Mouse (Mus musculus): ENCODE results near the gene Dnah17. TPM values are rescaled to one million over a fixed set of nuclear protein-coding genes. Genes with fewer than 3 reads are reported as not detected.

Dnah17 gene
- 0.85 to 2.4 TPM (median 1.8 TPM) in 4 replicates for total RNA-seq (2023)

DNA sequence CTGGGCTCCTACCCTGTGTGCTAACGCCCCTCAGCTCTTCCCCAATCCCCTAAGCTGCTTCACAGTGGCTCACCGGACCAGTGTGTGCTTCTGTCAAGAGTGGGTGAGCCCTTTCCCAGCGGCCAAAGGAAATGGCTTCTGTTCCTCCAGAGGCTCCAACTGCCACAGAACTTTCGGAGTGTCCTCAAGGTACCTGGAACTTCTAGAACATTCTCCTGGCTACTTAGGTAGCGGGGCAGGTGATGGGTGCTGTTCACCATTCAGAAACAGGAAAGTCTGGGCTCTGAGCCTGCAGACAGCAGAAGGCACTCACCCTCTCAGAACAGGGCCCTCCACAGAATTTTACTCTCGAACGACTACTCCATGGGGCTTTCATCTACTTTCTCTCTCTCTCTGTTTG lies at the start of gene Dnah17:
TSS of gene Dnah17 (minus strand) at position 101 of the 400 bp plus-strand sequence.

DNA sequence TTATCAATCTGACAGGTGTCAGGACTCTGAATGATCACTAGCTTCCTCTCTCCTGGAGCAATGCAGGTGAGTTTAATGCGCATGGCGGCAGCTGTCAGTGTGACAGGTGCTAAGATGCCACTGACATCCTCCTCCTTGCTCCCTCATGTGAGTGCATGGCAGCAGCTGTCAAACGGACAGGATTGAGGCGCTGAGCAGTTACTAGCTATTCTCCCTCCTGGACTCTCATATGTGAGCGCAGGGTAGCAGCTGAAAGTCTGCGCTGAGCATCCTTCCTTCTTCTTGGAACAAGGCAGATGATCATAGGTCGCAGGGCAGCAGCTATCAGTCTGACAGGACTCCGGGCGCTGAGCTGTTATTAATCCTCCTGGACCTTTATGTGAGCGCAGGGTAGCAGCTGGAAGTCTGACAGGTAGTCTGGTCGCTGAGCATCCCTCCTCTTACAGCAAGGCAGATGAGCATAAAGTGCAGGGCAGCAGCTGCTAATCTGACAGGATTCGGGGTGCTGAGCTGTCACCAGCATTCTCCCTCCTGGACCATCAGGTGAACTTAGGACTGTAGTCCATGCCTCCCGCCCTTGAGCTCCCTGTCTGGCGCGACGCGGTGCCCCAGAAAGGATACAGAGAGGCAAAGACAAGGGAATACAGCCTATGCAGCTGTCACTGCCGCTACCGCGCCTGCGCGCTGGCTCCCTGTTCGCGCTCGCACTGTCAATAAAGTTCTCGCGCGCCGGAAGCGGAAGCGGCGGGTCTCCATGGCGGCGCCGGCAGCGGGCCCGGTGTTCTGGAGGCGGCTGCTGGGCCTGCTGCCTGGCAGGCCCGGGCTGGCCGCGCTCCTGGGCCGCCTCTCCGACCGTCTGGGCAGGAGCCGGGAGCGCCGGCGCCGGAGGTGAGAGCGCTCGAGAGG lies 144.1 kb downstream of the Dnah17 start, which contains the start of gene Pgs1:
TSS of gene Pgs1 (plus strand) at position 167 of the 906 bp plus-strand sequence.

Other genes with a start within 250 kb of the Dnah17 start
- gene Socs3, start 160.6 kb downstream of the Dnah17 start, total RNA-seq (2023) = 46.7 to 57.5 TPM (median 52.7 TPM) in 4 replicates
- 42.4 to 46.0 TPM (median 43.7 TPM) in 4 replicates for gene Pgs1, start 144.3 kb downstream of the Dnah17 start, total RNA-seq (2023)
- 229 to 246 TPM (median 236 TPM) in 4 replicates for gene Cyth1, start 118.0 kb upstream of the Dnah17 start, total RNA-seq (2023)
- 53.8 to 59.3 TPM (median 57.4 TPM) in 4 replicates for gene Usp36, start 159.6 kb upstream of the Dnah17 start, total RNA-seq (2023)
- not detected in 4 replicates for gene Cep295nl, start 211.9 kb upstream of the Dnah17 start, total RNA-seq (2023)
- 2.3 to 4.6 TPM (median 4.0 TPM) in 4 replicates for gene Timp2, start 225.1 kb upstream of the Dnah17 start, total RNA-seq (2023)

Data from B cell, adult 62 days (primary cell).